Mouse (Mus musculus) E14TG2a.4 (cell line): ENCODE data around the gene Krit1.

Experiments
- CTCF ChIP-seq: conservative IDR thresholded peaks from 2 replicates; pipeline ENCODE4 v1.5.1; 2014; ENCODE audit warnings: low read length
- POU5F1 ChIP-seq: IDR thresholded peaks from 2 replicates; pipeline ENCODE4 v1.6.1; 2014; ENCODE audit warnings: low read length, borderline replicate concordance

- TF ChIP-seq CTCF (no peak), POU5F1 (no peak)
Measured at GRCm38 (mm10) chr5:3800041-3800440, 2.9 kb upstream of the Krit1 start.
